Mouse (Mus musculus) liver, embryonic 16.5 days (tissue): ENCODE measurements around the gene Cic. TPM values are rescaled to one million over a fixed set of nuclear protein-coding genes. Genes with fewer than 3 reads are reported as not detected.

Experiments
- ATAC-seq: fragments of 200-750 bp; cut with Nextera tagmentation; 2 replicates; pipeline ENCODE4 v1.8.0; 2017; ENCODE audit warnings: low read depth, mild to moderate bottlenecking, moderate number of reproducible peaks, moderate library complexity
- H3K27ac ChIP-seq: fragments of 300-500 bp; sonication (generic); 2 replicates; pipeline ENCODE4 v1.5.1; 2014; ENCODE audit warnings: mild to moderate bottlenecking, low read length
- H3K27me3 ChIP-seq: fragments of 300-500 bp; sonication (generic); 2 replicates; pipeline ENCODE4 v1.6.1; 2014; ENCODE audit warnings: low read depth, low read length, mixed read lengths; ENCODE audit not compliant: control insufficient read depth, insufficient read depth
- H3K36me3 ChIP-seq: fragments of 300-500 bp; sonication (generic); 2 replicates; pipeline ENCODE4 v1.6.1; 2014; ENCODE audit warnings: mild to moderate bottlenecking; ENCODE audit not compliant: control insufficient read depth, insufficient read depth
- H3K4me1 ChIP-seq: fragments of 300-500 bp; sonication (generic); 2 replicates; pipeline ENCODE4 v1.6.1; 2014; ENCODE audit warnings: low read depth, low read length, mixed read lengths; ENCODE audit not compliant: control insufficient read depth
- H3K4me2 ChIP-seq: fragments of 300-500 bp; sonication (generic); 2 replicates; pipeline ENCODE4 v1.6.1; 2014; ENCODE audit warnings: low read depth, low read length, mixed read lengths
- H3K4me3 ChIP-seq: fragments of 300-500 bp; sonication (generic); 2 replicates; pipeline ENCODE4 v1.5.1; 2014; ENCODE audit warnings: low read depth, mild to moderate bottlenecking, low read length
- H3K9ac ChIP-seq: fragments of 300-500 bp; sonication (generic); 2 replicates; pipeline ENCODE4 v1.6.1; 2014; ENCODE audit warnings: low read depth, low read length
- H3K9me3 ChIP-seq: fragments of 300-500 bp; sonication (generic); replicated peaks from 2 replicates; pipeline ENCODE4 v1.6.1; 2016; ENCODE audit warnings: low read length; ENCODE audit not compliant: control insufficient read depth
- WGBS: fragments of 180-500 bp; shearing (Covaris S2); extraction: QIAGEN DNeasy Blood & Tissue Kit; methylation state at CpG from one replicate; pipeline ENCODE4 v1.1.7; 2014; ENCODE audit not compliant: insufficient replicate concordance; 5-methylcytosine and 5-hydroxymethylcytosine counted together
- polyA plus RNA-seq: library from polyadenylated mRNA; unstranded; fragments of >200 nt; fragmentation: Nextera tagmentation; extraction: Ambion mirVana; gene quantifications from 2 replicates; pipeline ENCODE4 v1.2.1, GENCODE M21; 2015

Gene Cic
- polyA plus RNA-seq, 1 experiment from 2014 or later, result 9.5 TPM

DNA sequence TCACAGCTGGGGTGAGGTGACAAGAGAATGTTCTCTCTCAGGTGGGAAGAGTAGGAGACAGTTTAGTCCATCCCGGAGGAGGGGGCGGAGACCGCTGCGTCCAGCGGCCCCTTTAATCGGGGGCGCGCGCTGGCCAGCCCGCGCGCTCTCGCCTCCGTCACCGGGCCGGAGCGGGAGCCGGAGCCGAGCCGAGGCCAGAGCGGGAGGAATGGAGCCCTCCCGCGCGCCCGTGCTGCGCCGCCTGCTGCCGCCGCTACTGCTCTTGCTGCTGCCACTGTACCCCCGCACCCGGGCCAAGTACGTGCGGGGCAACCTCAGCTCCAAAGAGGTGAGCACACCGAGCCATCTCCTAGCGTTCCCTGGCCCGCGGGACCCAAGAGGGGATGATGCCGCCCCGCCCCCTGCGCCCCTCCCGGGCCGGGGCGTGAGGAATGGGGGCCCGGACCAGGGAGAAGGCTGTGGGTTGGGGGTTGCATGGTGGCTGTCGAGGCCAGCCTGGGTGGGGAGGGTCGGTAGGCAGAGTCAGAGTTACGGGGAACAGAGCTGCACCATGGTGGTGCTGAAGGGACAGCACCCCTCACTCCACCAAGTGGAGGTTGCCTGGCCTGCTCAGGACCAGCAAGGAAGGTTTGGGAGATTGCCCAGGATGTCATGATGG is 38.6 kb downstream of the Cic start, which contains the start of gene Tmem145:
Gene Tmem145, plus strand, starts transcription at position 151 of the 658 bp plus-strand sequence.
- H3K4me1 ChIP-seq, result peaks cover 7% of the 10 kb centered on the region; the same call in 1 of the 2 replicates
- no peaks in the 10 kb centered on the region for H3K9me3 ChIP-seq
- ATAC-seq, result peak; percentile 43; the same call in 1 of the 2 replicates
- H3K27me3 ChIP-seq, result peaks cover 50% of the 10 kb centered on the region
- H3K36me3 ChIP-seq, result no peaks in the 10 kb centered on the region
- H3K4me2 ChIP-seq, result peak within 1 kb of the TSS; percentile 58
- peak within 1 kb of the TSS; percentile 47 for H3K4me3 ChIP-seq
- H3K9ac ChIP-seq, result no peak within 1 kb of the TSS
- no peak within 1 kb of the TSS for H3K27ac ChIP-seq
- under 1% methylated on average over 46 of the region's 47 CpGs for WGBS

DNA sequence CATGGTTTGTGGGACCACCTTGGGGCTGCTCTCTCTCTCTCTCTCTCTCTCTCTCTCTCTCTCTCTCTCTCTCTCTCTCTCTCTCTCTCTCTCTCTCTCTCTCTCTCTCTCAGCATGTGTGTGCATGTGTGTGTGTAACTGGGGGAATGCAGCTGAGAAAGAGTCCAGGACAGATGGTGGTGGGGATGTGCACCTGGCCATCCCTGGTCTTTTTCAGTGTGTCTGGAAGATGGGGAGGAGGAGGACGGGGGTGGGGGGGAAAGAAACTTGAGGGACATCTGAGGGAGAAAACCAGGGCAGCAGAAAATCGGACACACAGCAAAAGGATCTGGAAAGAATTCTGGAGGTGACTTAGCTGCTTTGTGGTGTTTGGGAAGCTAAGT is 39.1 kb downstream of the Cic start:
- Histone ChIP-seq H3K4me1 (peaks cover 7% of the 10 kb centered on the region; the same call in 1 of the 2 replicates), H3K4me3 (no peak overlapping the region), H3K4me2 (no peak overlapping the region), H3K9me3 (no peaks in the 10 kb centered on the region), H3K9ac (no peak overlapping the region), H3K27me3 (peaks cover 52% of the 10 kb centered on the region), H3K36me3 (no peaks in the 10 kb centered on the region), H3K27ac (no peak overlapping the region)
- 31% methylated on average over 2 of the region's 2 CpGs for WGBS
- no peak for ATAC-seq

DNA sequence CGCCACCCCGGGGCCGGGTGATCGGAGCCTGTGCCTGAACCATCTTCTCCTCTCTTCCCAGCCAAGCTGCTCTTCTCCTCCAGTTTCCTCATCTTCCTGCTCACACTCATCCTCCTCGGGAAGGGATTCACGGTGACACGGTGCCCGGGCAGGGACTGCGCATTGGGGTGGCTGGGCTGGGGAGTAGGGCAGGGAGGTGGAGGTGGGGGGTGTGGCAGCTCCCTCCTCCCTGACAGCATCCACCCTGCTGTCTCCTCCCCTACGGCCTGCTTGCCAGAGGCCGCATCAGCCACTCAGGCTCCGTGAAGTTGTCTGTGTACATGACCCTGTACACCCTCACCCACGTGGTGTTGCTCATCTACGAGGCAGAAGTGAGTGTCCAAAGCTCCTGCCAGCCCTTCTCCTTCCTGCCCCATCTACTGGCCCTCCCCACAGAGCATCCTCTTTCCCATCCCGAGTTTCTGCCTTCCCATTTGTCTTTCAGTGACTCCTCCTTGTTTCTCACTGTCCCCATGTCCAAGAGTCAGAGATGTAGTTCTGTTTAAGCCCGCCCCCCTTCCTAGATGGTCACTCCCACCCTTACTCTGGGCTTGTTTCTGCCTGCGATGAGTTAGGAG is 41.3 kb downstream of the Cic start:
- Histone ChIP-seq H3K4me2 (no peak overlapping the region), H3K27ac (no peak overlapping the region), H3K36me3 (no peaks in the 10 kb centered on the region), H3K9ac (no peak overlapping the region), H3K4me3 (no peak overlapping the region), H3K27me3 (peaks cover 68% of the 10 kb centered on the region), H3K9me3 (no peaks in the 10 kb centered on the region), H3K4me1 (peaks cover 7% of the 10 kb centered on the region; the same call in 1 of the 2 replicates)
- no peak for ATAC-seq
- 50% methylated on average over 17 of the region's 17 CpGs for WGBS

DNA sequence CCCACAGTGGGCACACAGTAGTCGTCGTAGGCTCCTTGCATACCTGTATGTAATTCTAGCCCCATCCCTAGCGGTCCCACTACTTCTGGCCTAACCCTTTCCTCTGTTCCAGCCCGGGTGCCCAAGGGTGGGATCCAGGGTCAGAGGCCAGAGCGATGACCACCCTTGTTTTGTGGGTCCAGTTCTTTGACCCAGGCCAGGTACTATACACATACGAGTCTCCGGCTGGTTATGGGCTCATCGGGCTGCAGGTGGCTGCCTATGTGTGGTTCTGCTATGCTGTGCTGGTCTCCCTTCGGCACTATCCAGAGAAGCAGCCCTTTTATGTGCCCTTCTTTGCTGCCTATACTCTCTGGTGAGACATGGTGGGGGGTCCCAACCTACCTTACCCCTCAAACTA is 41.9 kb downstream of the Cic start:
- Histone ChIP-seq H3K9me3 (no peaks in the 10 kb centered on the region), H3K4me3 (no peak overlapping the region), H3K4me1 (peaks cover 7% of the 10 kb centered on the region; the same call in 1 of the 2 replicates), H3K27me3 (peaks cover 74% of the 10 kb centered on the region), H3K4me2 (no peak overlapping the region), H3K9ac (no peak overlapping the region), H3K27ac (no peak overlapping the region), H3K36me3 (no peaks in the 10 kb centered on the region)
- no peak for ATAC-seq
- WGBS, result 75% methylated on average over 9 of the region's 9 CpGs

DNA sequence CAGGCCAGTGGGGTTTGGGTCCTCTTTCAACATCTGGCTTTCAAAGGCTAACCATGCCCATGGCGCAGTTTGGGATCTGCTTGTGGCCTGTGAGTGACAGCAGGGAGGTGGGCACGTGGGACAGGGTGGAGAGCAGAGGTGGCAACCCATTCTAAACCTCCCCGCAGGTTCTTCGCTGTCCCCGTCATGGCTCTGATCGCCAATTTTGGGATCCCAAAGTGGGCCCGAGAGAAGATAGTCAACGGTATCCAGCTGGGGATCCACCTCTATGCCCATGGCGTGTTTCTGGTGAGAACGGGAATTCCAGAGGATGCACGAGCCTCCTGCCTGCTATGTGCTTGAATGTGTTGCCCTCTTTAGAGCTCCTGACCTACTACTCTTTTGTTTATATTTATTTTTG is 43.7 kb downstream of the Cic start:
- ATAC-seq, result no peak
- WGBS, result 62% methylated on average over 11 of the region's 11 CpGs
- Histone ChIP-seq H3K27me3 (peaks cover 79% of the 10 kb centered on the region), H3K4me1 (peaks cover 11% of the 10 kb centered on the region), H3K9me3 (no peaks in the 10 kb centered on the region), H3K36me3 (no peaks in the 10 kb centered on the region), H3K4me3 (no peak overlapping the region), H3K4me2 (no peak overlapping the region), H3K27ac (no peak overlapping the region), H3K9ac (no peak overlapping the region)

DNA sequence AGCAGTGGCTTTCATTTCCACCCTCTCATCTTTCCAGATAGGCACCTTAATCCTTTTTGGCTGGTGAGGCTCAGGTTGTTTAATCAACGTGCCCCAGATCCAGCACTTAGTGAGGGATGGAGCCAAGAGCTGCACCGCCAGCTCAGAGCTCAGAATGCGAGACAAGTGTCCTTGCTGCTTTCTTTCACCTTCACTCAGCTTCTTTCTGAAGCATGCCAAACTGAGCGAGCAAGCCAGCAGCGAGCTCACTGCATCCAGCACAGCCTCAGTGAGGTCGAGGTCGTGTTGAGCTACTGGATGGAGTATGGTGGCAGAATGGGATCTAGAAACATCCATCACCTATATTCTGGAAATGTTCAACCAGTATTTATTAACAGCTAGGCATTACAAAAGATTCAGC is 45.8 kb downstream of the Cic start:
- WGBS, result 33% methylated on average over 7 of the region's 7 CpGs
- ATAC-seq, result no peak

DNA sequence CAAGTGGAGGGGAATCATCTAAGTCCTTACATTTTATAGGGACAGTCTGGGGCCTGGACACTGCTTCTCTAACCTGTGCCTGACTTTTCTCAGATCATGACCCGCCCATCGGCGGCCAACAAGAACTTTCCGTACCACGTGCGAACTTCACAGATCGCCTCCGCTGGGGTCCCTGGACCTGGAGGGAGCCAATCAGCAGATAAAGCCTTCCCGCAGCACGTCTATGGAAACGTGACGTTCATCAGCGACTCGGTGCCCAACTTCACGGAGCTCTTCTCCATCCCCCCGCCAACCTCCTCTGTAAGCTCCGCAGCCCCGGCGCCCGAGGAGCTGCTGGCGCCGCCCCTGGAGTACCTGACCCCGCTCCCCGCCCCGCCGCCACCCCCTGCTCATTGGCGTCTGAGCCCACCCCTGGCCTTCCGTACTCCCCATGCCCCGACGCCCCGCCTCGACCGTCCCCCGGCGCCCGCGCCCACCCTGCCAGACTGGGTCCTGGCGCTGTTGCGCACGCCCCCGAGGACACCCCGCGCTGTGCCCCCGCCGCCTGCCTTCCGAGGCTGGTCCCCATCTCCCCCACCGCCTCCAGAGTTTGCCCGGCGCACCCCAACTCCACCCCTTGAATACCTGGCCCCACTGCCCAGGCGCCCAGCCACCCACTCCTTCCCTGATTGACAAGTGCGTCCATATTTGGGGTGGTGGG is 47.3 kb downstream of the Cic start:
- Histone ChIP-seq H3K4me1 (peaks cover 13% of the 10 kb centered on the region), H3K27ac (no peak overlapping the region), H3K4me3 (peak overlapping the region; percentile 40), H3K36me3 (no peaks in the 10 kb centered on the region), H3K9me3 (no peaks in the 10 kb centered on the region), H3K27me3 (peaks cover 54% of the 10 kb centered on the region), H3K9ac (no peak overlapping the region), H3K4me2 (peak overlapping the region; percentile 69; the same call in 1 of the 2 replicates)
- WGBS, result 3% methylated on average over 50 of the region's 51 CpGs
- no peak for ATAC-seq

More for the DNA sequence above, 45.8 kb downstream of the Cic start:
- H3K9ac ChIP-seq, result no peak overlapping the region
- H3K4me1 ChIP-seq, result peaks cover 13% of the 10 kb centered on the region
- H3K4me3 ChIP-seq, result no peak overlapping the region
- H3K4me2 ChIP-seq, result no peak overlapping the region
- no peaks in the 10 kb centered on the region for H3K9me3 ChIP-seq
- no peaks in the 10 kb centered on the region for H3K36me3 ChIP-seq
- peaks cover 67% of the 10 kb centered on the region for H3K27me3 ChIP-seq
- H3K27ac ChIP-seq, result no peak overlapping the region

DNA sequence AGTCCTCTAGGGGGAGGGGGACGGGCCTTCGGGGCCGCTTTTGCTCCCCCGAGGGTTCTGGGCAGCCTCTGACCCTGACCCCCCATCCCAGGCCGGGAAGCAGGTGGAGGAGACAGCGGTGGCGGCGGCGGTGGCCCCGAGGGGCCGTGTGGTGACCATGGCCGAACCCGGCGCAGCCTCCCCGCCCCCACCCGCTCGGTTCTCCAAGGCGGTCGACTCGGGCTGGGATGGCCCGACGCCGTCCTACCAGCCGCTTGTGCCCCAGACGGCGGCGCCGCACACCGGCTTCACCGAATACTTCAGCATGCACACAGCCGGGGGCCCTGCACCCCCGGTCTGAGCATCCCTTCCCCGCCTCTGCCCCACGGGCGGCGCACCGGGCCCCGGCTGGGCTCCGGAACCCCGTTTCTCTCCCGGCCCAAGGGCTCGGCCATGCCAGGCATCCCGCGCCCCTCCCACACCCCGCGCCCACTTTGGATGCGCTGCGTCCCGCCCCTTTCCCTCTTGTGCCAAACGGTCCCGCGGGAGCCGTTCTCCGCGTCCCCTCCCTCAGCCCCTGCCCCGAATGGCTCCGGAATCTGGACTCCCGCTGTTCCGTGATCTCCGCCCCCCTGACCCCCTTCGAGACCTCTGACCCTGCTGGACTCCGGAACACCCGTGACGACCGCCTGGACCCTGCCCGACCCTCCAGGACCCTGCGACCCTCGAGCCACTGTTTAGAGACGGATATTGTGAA is 48.0 kb downstream of the Cic start:
- ATAC-seq, result no peak
- H3K9ac ChIP-seq, result no peak overlapping the region
- peaks cover 54% of the 10 kb centered on the region for H3K27me3 ChIP-seq
- no peaks in the 10 kb centered on the region for H3K36me3 ChIP-seq
- H3K4me1 ChIP-seq, result peaks cover 13% of the 10 kb centered on the region
- 2% methylated on average over 67 of the region's 69 CpGs for WGBS
- no peaks in the 10 kb centered on the region for H3K9me3 ChIP-seq
- H3K27ac ChIP-seq, result no peak overlapping the region
- H3K4me3 ChIP-seq, result peak overlapping the region; percentile 40
- H3K4me2 ChIP-seq, result peak overlapping the region; percentile 69
